Mouse (Mus musculus) hindbrain, embryonic 16.5 days (tissue): ENCODE data around the gene 1700034J05Rik. TPM values are rescaled to one million over a fixed set of nuclear protein-coding genes. Genes with fewer than 3 reads are reported as not detected.

Experiments
- ATAC-seq: fragments of 200-750 bp; cut with Nextera tagmentation; 2 replicates; pipeline ENCODE4 v1.8.0; 2017; ENCODE audit warnings: moderate TSS enrichment, moderate library complexity
- H3K27ac ChIP-seq: fragments of 300-500 bp; sonication (generic); 2 replicates; pipeline ENCODE4 v1.5.1; 2014; ENCODE audit warnings: low read depth, mild to moderate bottlenecking, control low read depth, low read length, moderate library complexity
- H3K27me3 ChIP-seq: fragments of 300-500 bp; sonication (generic); replicated peaks from 2 replicates; pipeline ENCODE4 v1.6.1; 2014; ENCODE audit warnings: low read length; ENCODE audit not compliant: control insufficient read depth, insufficient read depth
- H3K36me3 ChIP-seq: fragments of 300-500 bp; sonication (generic); 2 replicates; pipeline ENCODE4 v1.6.1; 2014; ENCODE audit warnings: mild to moderate bottlenecking, low read length, moderate library complexity, mixed read lengths; ENCODE audit not compliant: control insufficient read depth, insufficient read depth
- H3K4me1 ChIP-seq: fragments of 300-500 bp; sonication (generic); 2 replicates; pipeline ENCODE4 v1.6.1; 2014; ENCODE audit warnings: low read depth, low read length; ENCODE audit not compliant: control insufficient read depth, insufficient read depth
- H3K4me2 ChIP-seq: fragments of 300-500 bp; sonication (generic); 2 replicates; pipeline ENCODE4 v1.6.1; 2014; ENCODE audit warnings: mild to moderate bottlenecking, low read length, control low read depth, moderate library complexity
- H3K4me3 ChIP-seq: fragments of 300-500 bp; sonication (generic); 2 replicates; pipeline ENCODE4 v1.5.1; 2014; ENCODE audit warnings: mild to moderate bottlenecking, low read length, control low read depth, moderate library complexity
- H3K9ac ChIP-seq: fragments of 300-500 bp; sonication (generic); 2 replicates; pipeline ENCODE4 v1.6.1; 2014; ENCODE audit warnings: low read depth, mild to moderate bottlenecking, control low read depth, low read length, moderate library complexity
- H3K9me3 ChIP-seq: fragments of 300-500 bp; sonication (generic); 2 replicates; pipeline ENCODE4 v1.6.1; 2014; ENCODE audit warnings: mild to moderate bottlenecking, low read length, moderate library complexity; ENCODE audit not compliant: control insufficient read depth
- WGBS: fragments of 180-500 bp; shearing (Covaris S2); extraction: QIAGEN DNeasy Blood & Tissue Kit; methylation state at CpG from one replicate; pipeline ENCODE4 v1.1.7; 2014; 5-methylcytosine and 5-hydroxymethylcytosine counted together
- polyA plus RNA-seq: library from polyadenylated mRNA; unstranded; fragments of >200 nt; fragmentation: Nextera tagmentation; extraction: Ambion mirVana; gene quantifications from 2 replicates; pipeline ENCODE4 v1.2.1, GENCODE M21; 2015

The 1700034J05Rik gene
- polyA plus RNA-seq, 1 experiment from 2014 or later = 0.05 TPM

DNA sequence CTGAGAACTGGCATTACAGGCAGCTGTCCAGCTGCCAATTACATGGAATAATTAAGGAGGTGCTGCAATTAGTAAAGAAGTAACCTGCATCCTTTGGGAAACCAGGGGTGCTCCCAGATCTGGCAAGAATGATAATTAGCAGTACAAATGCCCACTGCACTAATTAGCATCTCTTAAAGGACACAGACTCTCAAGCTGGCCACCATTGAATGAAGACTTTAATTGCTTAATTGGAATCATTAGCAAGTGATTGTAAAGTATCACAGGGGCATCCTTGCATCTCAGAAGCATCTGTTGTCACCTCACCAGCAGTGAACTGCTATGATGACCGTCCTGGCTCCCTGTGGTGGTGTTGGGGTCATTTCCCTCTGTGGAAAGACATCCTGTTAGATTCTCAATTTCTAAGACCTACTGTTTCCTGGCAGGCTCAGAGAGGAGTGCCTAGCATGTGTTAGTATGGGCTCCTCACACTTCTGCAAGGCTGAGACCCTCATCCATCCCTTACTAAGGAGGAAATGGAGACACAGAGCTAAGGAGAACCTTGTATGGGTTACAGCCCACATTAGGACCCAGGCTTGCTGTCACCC lies 27.1 kb upstream of the 1700034J05Rik start:
- no peaks in the 10 kb centered on the region for H3K36me3 ChIP-seq
- no peaks in the 10 kb centered on the region for H3K27me3 ChIP-seq
- no peak overlapping the region for H3K9ac ChIP-seq
- H3K4me3 ChIP-seq = no peak overlapping the region
- no peaks in the 10 kb centered on the region for H3K9me3 ChIP-seq
- ATAC-seq = peak; percentile 69
- WGBS = 19% methylated on average over 1 of the region's 1 CpGs
- H3K27ac ChIP-seq = no peak overlapping the region
- H3K4me1 ChIP-seq = no peaks in the 10 kb centered on the region
- no peak overlapping the region for H3K4me2 ChIP-seq

DNA sequence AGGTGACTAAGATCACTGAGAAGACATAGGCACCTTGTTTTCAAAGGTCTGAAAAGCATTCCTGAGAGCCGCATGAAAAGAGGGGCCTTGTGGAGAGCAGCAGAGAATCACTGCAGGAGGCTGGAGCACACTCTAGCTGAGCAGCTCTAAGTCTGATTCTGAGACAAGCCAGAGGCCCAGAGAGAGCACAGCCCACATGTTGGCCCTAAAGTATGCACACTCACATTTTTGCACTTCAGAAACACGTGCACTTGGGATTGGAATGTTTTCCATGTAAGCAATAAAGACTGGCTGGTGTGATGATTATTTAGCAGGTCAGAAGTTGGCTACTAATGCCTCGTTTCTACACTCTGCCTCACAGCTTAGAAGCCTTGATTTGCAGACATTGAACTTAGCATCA lies 25.7 kb upstream of the 1700034J05Rik start:
- Histone ChIP-seq H3K36me3 (no peaks in the 10 kb centered on the region), H3K4me1 (no peaks in the 10 kb centered on the region), H3K4me2 (no peak overlapping the region), H3K9ac (no peak overlapping the region), H3K4me3 (no peak overlapping the region), H3K27me3 (no peaks in the 10 kb centered on the region), H3K9me3 (no peaks in the 10 kb centered on the region), H3K27ac (no peak overlapping the region)
- ATAC-seq = no peak
- WGBS = 40% methylated on average over 3 of the region's 3 CpGs

DNA sequence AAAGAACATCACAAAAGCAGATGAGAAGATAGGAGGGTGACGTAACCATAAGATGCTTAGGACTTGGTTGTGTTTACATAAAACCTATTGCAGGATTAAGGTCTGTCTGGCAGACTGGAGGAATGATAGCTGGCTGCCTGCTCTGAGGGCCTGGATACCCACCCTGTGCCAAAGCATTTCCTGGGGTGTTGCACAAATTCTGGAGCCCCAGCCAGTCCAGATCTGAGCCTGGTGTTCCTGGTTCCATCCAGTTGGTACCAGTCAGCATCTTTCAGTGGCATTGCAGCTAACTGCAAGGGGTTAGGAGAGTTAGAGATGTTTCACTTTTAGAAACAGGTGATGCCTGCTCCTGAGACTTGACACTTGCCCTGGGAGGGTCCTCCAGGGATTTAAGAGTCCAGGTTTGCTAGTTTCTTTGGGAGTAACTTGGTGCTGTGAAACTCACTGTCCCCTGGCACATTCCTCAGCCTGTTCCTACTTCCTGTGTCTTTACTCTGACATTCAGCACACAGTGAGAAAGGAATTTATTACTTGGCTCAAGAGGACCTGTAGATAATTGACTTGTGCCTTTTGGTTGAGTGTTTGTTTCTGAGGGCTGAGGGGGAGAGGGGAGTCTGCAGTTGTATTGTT lies 25.0 kb upstream of the 1700034J05Rik start:
- ATAC-seq = no peak
- Histone ChIP-seq H3K27me3 (no peaks in the 10 kb centered on the region), H3K9me3 (no peaks in the 10 kb centered on the region), H3K4me1 (no peaks in the 10 kb centered on the region), H3K4me2 (no peak overlapping the region), H3K27ac (no peak overlapping the region), H3K36me3 (no peaks in the 10 kb centered on the region), H3K4me3 (no peak overlapping the region), H3K9ac (no peak overlapping the region)
- 92% methylated on average over 1 of the region's 1 CpGs for WGBS

DNA sequence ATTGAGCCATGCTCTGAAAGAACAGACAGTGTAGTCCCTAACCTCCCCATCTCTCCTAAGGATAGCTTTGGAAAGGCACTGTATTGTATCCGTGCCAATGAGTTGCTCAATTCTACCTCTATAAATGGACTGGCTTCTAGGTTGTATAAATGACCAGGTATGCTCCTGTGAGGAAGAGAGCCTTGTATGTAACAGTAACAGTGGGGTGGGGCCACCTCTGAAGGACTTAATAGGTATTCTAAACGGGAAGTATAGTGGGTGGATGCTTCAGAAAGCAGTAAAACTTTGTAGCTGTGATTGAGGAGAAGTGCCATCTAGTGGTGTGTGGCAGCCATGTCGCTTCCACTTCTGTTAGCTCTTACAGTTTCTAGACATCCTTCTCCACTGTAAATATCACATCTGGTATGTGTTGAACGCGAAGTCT lies 24.5 kb upstream of the 1700034J05Rik start:
- no peak overlapping the region for H3K4me3 ChIP-seq
- no peak overlapping the region for H3K9ac ChIP-seq
- 61% methylated on average over 5 of the region's 5 CpGs for WGBS
- no peaks in the 10 kb centered on the region for H3K36me3 ChIP-seq
- ATAC-seq = no peak
- H3K4me1 ChIP-seq = no peaks in the 10 kb centered on the region
- H3K9me3 ChIP-seq = no peaks in the 10 kb centered on the region
- H3K27ac ChIP-seq = no peak overlapping the region
- no peaks in the 10 kb centered on the region for H3K27me3 ChIP-seq
- no peak overlapping the region for H3K4me2 ChIP-seq

DNA sequence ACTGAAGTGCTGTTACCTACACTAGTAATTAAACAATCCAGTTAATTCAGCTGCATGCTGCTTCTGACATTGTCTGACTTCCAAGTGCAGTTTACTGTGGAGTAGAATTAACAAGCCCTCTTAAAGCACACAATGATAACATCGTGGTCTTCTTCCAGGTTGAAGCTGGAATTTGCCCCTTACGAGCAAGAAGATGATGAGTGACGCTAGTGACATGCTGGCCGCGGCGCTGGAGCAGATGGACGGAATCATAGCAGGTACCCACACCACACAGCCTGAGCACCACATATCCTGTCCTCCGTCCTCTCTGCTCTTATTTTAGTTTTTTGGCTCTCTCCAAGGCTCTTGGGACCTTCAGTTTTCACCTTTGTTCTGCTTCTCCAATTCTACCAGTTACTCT lies 22.2 kb upstream of the 1700034J05Rik start:
- WGBS = 88% methylated on average over 8 of the region's 8 CpGs

DNA sequence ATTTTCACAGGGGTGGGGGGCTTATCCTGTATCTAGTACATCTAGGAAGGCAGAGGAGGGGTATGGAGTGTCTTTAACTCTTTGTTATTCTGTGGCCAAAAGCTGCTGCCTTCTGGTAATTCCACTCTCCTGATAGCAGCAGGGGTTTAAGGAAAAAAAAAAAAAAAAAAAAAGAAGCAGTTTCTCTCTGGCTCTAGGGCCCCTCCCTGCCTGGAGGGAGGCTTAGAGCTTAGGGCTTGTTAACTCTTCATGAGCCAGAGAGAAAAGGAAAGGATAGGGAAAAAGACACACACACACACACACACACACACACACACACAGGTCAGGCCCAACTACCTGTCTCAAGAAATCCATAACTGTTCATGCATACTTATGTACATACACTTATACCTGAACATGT lies 19.6 kb upstream of the 1700034J05Rik start:
- no peak overlapping the region for H3K9ac ChIP-seq
- ATAC-seq = no peak
- H3K27ac ChIP-seq = no peak overlapping the region
- no peaks in the 10 kb centered on the region for H3K27me3 ChIP-seq
- H3K4me3 ChIP-seq = no peak overlapping the region
- H3K4me1 ChIP-seq = no peaks in the 10 kb centered on the region
- no peaks in the 10 kb centered on the region for H3K9me3 ChIP-seq
- H3K36me3 ChIP-seq = no peaks in the 10 kb centered on the region
- no peak overlapping the region for H3K4me2 ChIP-seq

More for the DNA sequence above, 22.2 kb upstream of the 1700034J05Rik start:
- no peak overlapping the region for H3K4me3 ChIP-seq
- H3K4me2 ChIP-seq = no peak overlapping the region
- ATAC-seq = no peak
- H3K27ac ChIP-seq = no peak overlapping the region
- no peaks in the 10 kb centered on the region for H3K36me3 ChIP-seq
- no peak overlapping the region for H3K9ac ChIP-seq
- no peaks in the 10 kb centered on the region for H3K9me3 ChIP-seq
- no peaks in the 10 kb centered on the region for H3K27me3 ChIP-seq
- H3K4me1 ChIP-seq = no peaks in the 10 kb centered on the region

DNA sequence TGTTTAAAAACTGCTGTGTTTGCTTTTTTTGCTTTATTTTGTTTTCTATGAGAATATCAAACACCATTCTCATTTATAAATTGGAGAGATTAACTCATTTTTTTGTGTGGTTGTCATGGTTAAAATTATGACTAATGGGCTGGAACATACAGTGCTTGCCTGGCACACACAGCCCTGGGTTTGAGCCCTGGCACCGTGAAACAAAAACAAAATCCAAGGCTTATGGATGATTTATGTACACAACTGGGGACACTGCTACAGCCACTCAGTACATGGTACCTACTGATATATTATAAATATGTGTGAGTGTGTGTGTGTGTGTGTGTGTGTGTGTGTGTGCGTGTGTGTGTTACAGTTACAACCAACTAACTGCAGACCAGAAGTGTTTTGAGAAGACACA lies 19.2 kb upstream of the 1700034J05Rik start:
- 65% methylated on average over 2 of the region's 2 CpGs for WGBS
- H3K4me2 ChIP-seq = no peak overlapping the region
- H3K9ac ChIP-seq = no peak overlapping the region
- no peak overlapping the region for H3K4me3 ChIP-seq
- H3K27me3 ChIP-seq = no peaks in the 10 kb centered on the region
- H3K4me1 ChIP-seq = no peaks in the 10 kb centered on the region
- ATAC-seq = no peak
- H3K9me3 ChIP-seq = no peaks in the 10 kb centered on the region
- no peak overlapping the region for H3K27ac ChIP-seq
- no peaks in the 10 kb centered on the region for H3K36me3 ChIP-seq

DNA sequence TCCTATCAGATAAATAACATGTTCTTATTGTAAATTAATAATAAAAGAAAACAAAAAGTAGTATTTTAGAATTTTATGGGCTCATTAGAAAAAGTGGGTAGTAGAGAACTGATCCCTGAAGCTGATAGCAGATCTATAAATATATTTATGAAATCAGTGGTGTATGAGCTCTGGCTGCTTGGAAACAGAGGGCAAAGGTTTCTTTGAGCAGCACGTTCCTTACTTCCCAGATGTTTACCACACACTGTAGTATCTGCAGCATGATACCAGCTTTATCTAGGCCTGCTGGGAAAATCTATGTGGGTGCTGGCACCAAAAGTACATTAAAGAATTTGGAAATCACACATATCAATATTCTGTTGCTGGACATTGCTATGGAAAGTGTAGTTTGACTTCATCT lies 18.5 kb upstream of the 1700034J05Rik start:
- Histone ChIP-seq H3K9me3 (no peaks in the 10 kb centered on the region), H3K4me3 (no peak overlapping the region), H3K4me2 (no peak overlapping the region), H3K27ac (no peak overlapping the region), H3K36me3 (no peaks in the 10 kb centered on the region), H3K9ac (no peak overlapping the region), H3K4me1 (no peaks in the 10 kb centered on the region), H3K27me3 (no peaks in the 10 kb centered on the region)
- no peak for ATAC-seq
- WGBS = 74% methylated on average over 1 of the region's 1 CpGs

DNA sequence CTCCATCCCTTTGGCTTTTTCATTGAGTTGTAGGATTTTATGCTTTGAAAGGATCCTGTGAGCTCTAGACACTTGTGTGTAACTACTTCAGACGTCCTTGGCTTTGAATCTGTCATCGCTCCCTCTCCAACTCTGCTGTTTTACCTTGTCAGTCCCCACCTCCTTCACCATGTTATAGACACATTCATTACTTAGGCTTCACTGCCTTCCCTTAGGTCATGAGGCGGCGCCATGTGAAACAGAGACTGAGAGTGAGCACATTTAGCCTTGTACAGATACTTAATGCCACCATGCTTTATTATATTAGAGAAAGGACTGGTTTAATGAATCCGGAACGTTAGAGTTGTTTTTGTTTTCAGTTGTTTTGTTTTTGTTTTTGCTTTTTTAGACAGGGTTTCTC lies 17.8 kb upstream of the 1700034J05Rik start:
- 70% methylated on average over 6 of the region's 6 CpGs for WGBS

More for the DNA sequence above, 17.8 kb upstream of the 1700034J05Rik start:
- ATAC-seq = no peak
- Histone ChIP-seq H3K4me1 (no peaks in the 10 kb centered on the region), H3K27me3 (no peaks in the 10 kb centered on the region), H3K27ac (no peak overlapping the region), H3K36me3 (no peaks in the 10 kb centered on the region), H3K9ac (no peak overlapping the region), H3K4me3 (no peak overlapping the region), H3K4me2 (no peak overlapping the region), H3K9me3 (no peaks in the 10 kb centered on the region)
